Mouse (Mus musculus) CH12.LX (cell line): ENCODE results near the gene Mdh2.

Experiments used
- BHLHE40 ChIP-seq: IDR thresholded peaks from 2 replicates; pipeline ENCODE4 v1.6.1; 2011; ENCODE audit warnings: mild to moderate bottlenecking, low read depth, low read length, improper control_type of control experiment
- CHD2 ChIP-seq: IDR thresholded peaks from 2 replicates; pipeline ENCODE4 v1.6.1; 2011; ENCODE audit warnings: low read length, improper control_type of control experiment
- CTCF ChIP-seq, 2 experiments: IDR thresholded peaks in 1 of 2; conservative IDR thresholded peaks in 1 of 2; 2 replicates each; pipeline ENCODE4 v1.5.1; 2011 to 2012; ENCODE audit warnings: low read depth in 2 of 2, low read length in 2 of 2, improper control_type of control experiment in 1 of 2, inconsistent platforms in 1 of 2, mild to moderate bottlenecking in 1 of 2, moderate library complexity in 1 of 2
- E2F4 ChIP-seq: IDR thresholded peaks from 2 replicates; pipeline ENCODE4 v1.6.1; 2011; ENCODE audit warnings: low read depth, low read length, improper control_type of control experiment; ENCODE audit not compliant: insufficient replicate concordance
- EP300 ChIP-seq: IDR thresholded peaks from 2 replicates; pipeline ENCODE4 v1.6.1; 2011; ENCODE audit warnings: low read length, improper control_type of control experiment
- MAX ChIP-seq: IDR thresholded peaks from 2 replicates; pipeline ENCODE4 v1.6.1; 2011; ENCODE audit warnings: low read length, improper control_type of control experiment
- MXI1 ChIP-seq: IDR thresholded peaks from 2 replicates; pipeline ENCODE4 v1.6.1; 2011; ENCODE audit warnings: mild to moderate bottlenecking, low read depth, low read length, improper control_type of control experiment
- POLR2A ChIP-seq: IDR thresholded peaks from 2 replicates; pipeline ENCODE4 v1.6.1; 2011; ENCODE audit warnings: low read depth, mild to moderate bottlenecking, improper control_type of control experiment, low read length
- POLR2AphosphoS2 ChIP-seq: IDR thresholded peaks from 2 replicates; pipeline ENCODE4 v1.6.1; 2011; ENCODE audit warnings: low read depth, low read length, improper control_type of control experiment
- UBTF ChIP-seq: IDR thresholded peaks from 2 replicates; pipeline ENCODE4 v1.6.1; 2012; ENCODE audit warnings: low read depth, mild to moderate bottlenecking, inconsistent platforms, low read length, improper control_type of control experiment, moderate library complexity

- TF ChIP-seq CTCF (conservative IDR thresholded peaks at IDR 0.05 in 1 of 2, IDR thresholded peaks at IDR 0.05 in 1 of 2; ENCODE audit: low read depth in 2 of 2, low read length in 2 of 2), result no peak
- TF ChIP-seq CHD2, result no peak
- TF ChIP-seq POLR2AphosphoS2, result no peak
- TF ChIP-seq EP300, result no peak
- TF ChIP-seq BHLHE40, result no peak
- TF ChIP-seq POLR2A, result no peak
- TF ChIP-seq MXI1, result peak; percentile 53; the same call in 1 of the 2 replicates
- no peak for TF ChIP-seq E2F4
- peak; percentile 35; the same call in 1 of the 2 replicates for TF ChIP-seq MAX
- no peak for TF ChIP-seq UBTF
These were observed 56.6 kb downstream of the Mdh2 start for GRCm38 (mm10) chr5:135834769-135835491.
